Comparison of ENCODE assay signal across 8 mouse cellular contexts in genomic region chr5:90033103-90033502, GRCm38 (mm10).
DNase-seq lines count a peak whose midpoint lies in the region; ATAC-seq lines count a peak whose summit lies in the region.

No protein-coding gene starts in this region.

- ATAC-seq in intestine, embryonic 16.5 days, result no peak
- ATAC-seq in megakaryocyte progenitor cell, adult 5-6 weeks (replicated peaks; ENCODE audit: poor library complexity), result no peak

- intact Hi-C loops in heart, postnatal 14 days (cut with DNase I), result no loop called here

- H3K9ac ChIP-seq in intestine, embryonic 16.5 days (ENCODE audit: low read depth, low read length), result no peak overlapping the region

- no peak overlapping the region for H3K27ac ChIP-seq in intestine, embryonic 16.5 days (ENCODE audit: low read length)
- no peak overlapping the region for H3K27ac ChIP-seq in embryonic facial prominence, embryonic 10.5 days (replicated peaks)

- no peaks in the 10 kb centered on the region for H3K9me3 ChIP-seq in intestine, embryonic 16.5 days (ENCODE audit: control insufficient read depth, low read length)
- H3K9me3 ChIP-seq in embryonic facial prominence, embryonic 10.5 days, result no peaks in the 10 kb centered on the region

- H3K4me2 ChIP-seq in intestine, embryonic 16.5 days (ENCODE audit: low read depth, low read length), result no peak overlapping the region

- no peaks in the 10 kb centered on the region for H3K27me3 ChIP-seq in intestine, embryonic 16.5 days (replicated peaks; ENCODE audit: control insufficient read depth, insufficient read depth, low read length)
- no peaks in the 10 kb centered on the region for H3K27me3 ChIP-seq in embryonic facial prominence, embryonic 10.5 days (replicated peaks; ENCODE audit: low read depth, poor library complexity, severe bottlenecking)

- H3K36me3 ChIP-seq in intestine, embryonic 16.5 days (ENCODE audit: control insufficient read depth, insufficient read depth, low read length), result no peaks in the 10 kb centered on the region
- no peaks in the 10 kb centered on the region for H3K36me3 ChIP-seq in embryonic facial prominence, embryonic 10.5 days (replicated peaks)

- WGBS in intestine, embryonic 16.5 days, result 35% methylated on average over 5 of the region's 5 CpGs
- 69% methylated on average over 5 of the region's 5 CpGs for WGBS in embryonic facial prominence, embryonic 10.5 days

- H3K4me3 ChIP-seq in intestine, embryonic 16.5 days (ENCODE audit: low read length), result no peak overlapping the region
- H3K4me3 ChIP-seq in embryonic facial prominence, embryonic 10.5 days, result no peak overlapping the region

- peak; percentile 15 to 31 for DNase-seq in kidney, postnatal 4 days
- no peak for DNase-seq in kidney, postnatal 10 days
- peak; percentile 42 for DNase-seq in cerebellum, adult 9-11 months
- DNase-seq in heart, postnatal 14 days, result peak; percentile 8 to 16
- peak; percentile 39 for DNase-seq in lung, postnatal 25 days (ENCODE audit: low spot score)
- no peak for DNase-seq in embryonic facial prominence, embryonic 10.5 days (ENCODE audit: low spot score)

- H3K4me1 ChIP-seq in intestine, embryonic 16.5 days (ENCODE audit: control insufficient read depth, insufficient read depth, low read length), result no peaks in the 10 kb centered on the region
- peaks cover 11% of the 10 kb centered on the region; the same call in 1 of the 2 replicates for H3K4me1 ChIP-seq in embryonic facial prominence, embryonic 10.5 days

Comparison
In these comparisons a context has a peak if more than half of its experiments do, and no peak if none do; other contexts are left out.
1. DNase-seq: peak in kidney, postnatal 4 days (2 of 2), cerebellum, adult 9-11 months (single experiment), heart, postnatal 14 days (2 of 2) and lung, postnatal 25 days (single experiment); none in kidney, postnatal 10 days (single experiment) and embryonic facial prominence, embryonic 10.5 days (single experiment).